Comparison of ENCODE assay signal across 30 mouse cellular contexts in the genomic region with DNA sequence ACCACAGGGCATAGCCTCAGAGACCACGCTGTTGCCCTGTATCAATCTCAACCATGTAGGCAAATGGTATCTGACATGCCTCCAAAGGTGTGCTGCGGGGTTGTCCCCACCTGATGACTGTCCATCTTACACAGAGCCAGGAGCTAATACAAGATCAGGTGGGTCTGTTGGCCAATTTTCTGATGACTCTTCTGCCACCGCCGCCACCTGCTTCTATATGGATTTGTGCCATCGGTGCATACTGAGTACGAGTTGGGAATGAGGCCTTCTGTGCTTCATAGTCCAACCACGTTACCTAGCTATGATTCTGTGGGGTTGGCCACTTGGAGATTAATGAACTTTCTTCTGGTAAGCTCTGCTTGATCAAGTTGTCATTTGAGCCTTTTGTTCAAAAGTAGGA.
"Had no signal": no experiment of that assay in that cellular context is flagged by ENCODE, and none has a peak within 500 bp of the region (broad histone marks: within the 10 kb centered on the region; RNA-seq: fewer than 3 reads in every experiment).

No protein-coding gene starts in this region.

- H3K4me1 ChIP-seq: heart, embryonic 10.5 days; heart, embryonic 12.5 days; hindbrain, embryonic 10.5 days; hindbrain, embryonic 12.5 days; intestine, embryonic 15.5 days; limb, embryonic 10.5 days; limb, embryonic 12.5 days; liver, embryonic 13.5 days; liver, embryonic 15.5 days had no signal

- H3K27me3 ChIP-seq: hindbrain, embryonic 12.5 days; intestine, embryonic 15.5 days; kidney, embryonic 15.5 days; limb, embryonic 12.5 days; liver, embryonic 13.5 days; liver, embryonic 15.5 days had no signal

- H3K4me2 ChIP-seq: heart, embryonic 12.5 days; hindbrain, embryonic 12.5 days; hindbrain, embryonic 14.5 days; intestine, embryonic 15.5 days; kidney, embryonic 15.5 days; limb, embryonic 12.5 days; liver, embryonic 11.5 days; liver, embryonic 13.5 days; liver, embryonic 15.5 days had no signal

- H3K36me3 ChIP-seq: heart, embryonic 10.5 days; heart, embryonic 12.5 days; hindbrain, embryonic 10.5 days; hindbrain, embryonic 12.5 days; intestine, embryonic 15.5 days; kidney, embryonic 15.5 days; limb, embryonic 10.5 days; limb, embryonic 12.5 days; liver, embryonic 13.5 days; liver, embryonic 15.5 days had no signal

- H3K9me3 ChIP-seq: heart, embryonic 10.5 days; heart, embryonic 12.5 days; hindbrain, embryonic 10.5 days; hindbrain, embryonic 12.5 days; intestine, embryonic 15.5 days; kidney, embryonic 15.5 days; limb, embryonic 10.5 days; limb, embryonic 12.5 days; liver, embryonic 13.5 days; liver, embryonic 15.5 days had no signal

- DNase-seq: gastrocnemius, adult 2 months; gastrocnemius, postnatal 10 days; gastrocnemius, postnatal 25 days; heart, adult 18-20 months; heart, postnatal 10 days; heart, postnatal 4 days; kidney, adult 18-20 months; kidney, adult 8-10 months; kidney, postnatal 14 days; kidney, postnatal 4 days; liver; liver, embryonic 13.5 days; liver, postnatal 0 days had no signal

- ATAC-seq: hindbrain, embryonic 16.5 days; inflammation-experienced regulatory T-cells, adult 6 months; intestine, embryonic 15.5 days; intestine, postnatal 0 days; liver, postnatal 0 days had no signal

- H3K27ac ChIP-seq: gastrocnemius, adult 2 months; heart, embryonic 10.5 days; hindbrain, embryonic 10.5 days; hindbrain, embryonic 12.5 days; hindbrain, embryonic 14.5 days; intestine, embryonic 15.5 days; kidney, embryonic 15.5 days; kidney, postnatal 0 days; layer of hippocampus, adult 2 months; left cerebral cortex, adult 2 months; limb, embryonic 10.5 days; limb, embryonic 12.5 days; liver, embryonic 13.5 days; liver, embryonic 15.5 days had no signal

- H3K4me3 ChIP-seq: gastrocnemius, adult 2 months; heart, embryonic 10.5 days; heart, embryonic 12.5 days; hindbrain, embryonic 10.5 days; hindbrain, embryonic 12.5 days; intestine, embryonic 15.5 days; kidney, embryonic 15.5 days; layer of hippocampus, adult 2 months; left cerebral cortex, adult 2 months; limb, embryonic 10.5 days; limb, embryonic 12.5 days; liver, embryonic 13.5 days; liver, embryonic 15.5 days had no signal

- H3K9ac ChIP-seq: heart, embryonic 12.5 days; hindbrain, embryonic 12.5 days; hindbrain, embryonic 14.5 days; intestine, embryonic 15.5 days; kidney, embryonic 15.5 days; limb, embryonic 12.5 days; liver, embryonic 13.5 days; liver, embryonic 15.5 days; liver, postnatal 0 days had no signal
